Mouse (Mus musculus) ovary, postnatal 10 days (tissue): Measurements from ENCODE around the gene 6330403K07Rik.

Experiments
- DNase-seq: peaks from one replicate; pipeline ENCODE4 v3.0.0; 2022; ENCODE audit warnings: low spot score

Gene 6330403K07Rik

GRCm38 (mm10) chr11:70982557-70983228 lies 50.6 kb downstream of the 6330403K07Rik start, which contains the start of gene C1qbp:
TSS of gene C1qbp (minus strand) at chr11:70983026.
- peak; percentile 93 for DNase-seq

DNA sequence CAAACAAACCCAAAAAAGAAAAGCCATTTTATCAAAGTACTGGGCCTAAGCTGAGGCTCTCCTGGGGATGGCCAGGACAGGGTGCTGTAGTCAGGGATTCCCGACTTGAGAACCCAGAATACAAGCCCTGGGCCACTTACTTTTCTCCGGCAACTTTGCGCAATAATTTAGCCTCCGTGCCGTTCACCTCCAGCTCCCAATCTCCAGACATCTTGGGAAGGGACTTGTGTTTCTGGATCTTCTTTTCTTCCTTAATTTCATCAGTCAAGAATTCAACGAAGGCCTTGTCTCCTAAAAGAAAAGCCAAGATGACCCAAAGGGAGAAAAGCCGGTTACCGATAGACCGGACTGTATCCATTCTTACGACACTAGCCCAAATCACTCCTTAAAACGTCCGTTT lies 51.3 kb downstream of the 6330403K07Rik start:
- no peak for DNase-seq
